Mouse (Mus musculus) limb, embryonic 15.5 days (tissue): ENCODE measurements around the gene Wnt6. TPM values are rescaled to one million over a fixed set of nuclear protein-coding genes. Genes with fewer than 3 reads are reported as not detected.

ENCODE experiments used
- ATAC-seq: fragments of 200-750 bp; cut with Nextera tagmentation; 2 replicates; pipeline ENCODE4 v1.8.0; 2017; ENCODE audit warnings: low read depth, moderate TSS enrichment; ENCODE audit not compliant: insufficient number of reproducible peaks, low FRiP score, low TSS enrichment
- H3K27ac ChIP-seq: fragments of 300-500 bp; sonication (generic); 2 replicates; pipeline ENCODE4 v1.5.1; 2015; ENCODE audit warnings: moderate library complexity, mild to moderate bottlenecking, inconsistent platforms
- H3K27me3 ChIP-seq: fragments of 300-500 bp; sonication (generic); 2 replicates; pipeline ENCODE4 v1.6.1; 2015; ENCODE audit warnings: inconsistent platforms
- H3K36me3 ChIP-seq: fragments of 300-500 bp; sonication (generic); 2 replicates; pipeline ENCODE4 v1.6.1; 2015; ENCODE audit warnings: inconsistent platforms
- H3K4me1 ChIP-seq: fragments of 300-500 bp; sonication (generic); 2 replicates; pipeline ENCODE4 v1.6.1; 2015; ENCODE audit warnings: inconsistent platforms
- H3K4me2 ChIP-seq: fragments of 300-500 bp; sonication (generic); 2 replicates; pipeline ENCODE4 v1.6.1; 2015; ENCODE audit warnings: mild to moderate bottlenecking, inconsistent platforms
- H3K4me3 ChIP-seq: fragments of 300-500 bp; sonication (generic); 2 replicates; pipeline ENCODE4 v1.5.1; 2015; ENCODE audit warnings: mild to moderate bottlenecking, inconsistent platforms
- H3K9ac ChIP-seq: fragments of 300-500 bp; sonication (generic); 2 replicates; pipeline ENCODE4 v1.6.1; 2015; ENCODE audit warnings: inconsistent platforms
- H3K9me3 ChIP-seq: fragments of 300-500 bp; sonication (generic); 2 replicates; pipeline ENCODE4 v1.6.1; 2016; ENCODE audit warnings: inconsistent platforms
- WGBS: fragments of 180-500 bp; shearing (Covaris S2); methylation state at CpG from one replicate; pipeline ENCODE4 v1.1.7; 2015; 5-methylcytosine and 5-hydroxymethylcytosine counted together
- polyA plus RNA-seq: library from polyadenylated mRNA; unstranded; fragments of >200 nt; fragmentation: Nextera tagmentation; extraction: Ambion mirVana; gene quantifications from 2 replicates; pipeline ENCODE4 v1.2.1, GENCODE M21; 2015

Wnt6 gene
- polyA plus RNA-seq, 1 experiment from 2014 or later = 53.6 TPM

DNA sequence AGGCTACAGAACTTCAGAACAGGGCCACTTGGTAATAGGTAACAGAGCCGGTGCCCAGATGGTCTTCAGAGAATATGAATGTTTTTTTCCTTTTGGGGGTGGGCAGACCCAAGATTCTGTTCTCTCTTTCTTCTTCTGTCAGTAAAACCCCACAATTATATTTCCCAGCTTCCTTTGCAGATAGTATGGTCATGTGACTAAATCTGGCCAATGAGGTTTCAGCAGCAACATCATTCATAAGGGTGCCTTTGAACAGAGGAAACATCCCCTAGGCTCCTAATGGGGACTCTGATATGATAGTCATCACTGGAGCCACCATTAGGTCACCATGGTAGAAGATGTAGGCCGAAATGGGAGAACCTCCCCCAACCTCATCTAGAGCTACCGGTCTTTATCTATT, 18.9 kb upstream of the Wnt6 start:
- Histone ChIP-seq H3K4me1 (peaks cover 11% of the 10 kb centered on the region), H3K36me3 (no peaks in the 10 kb centered on the region), H3K27ac (no peak overlapping the region), H3K9ac (no peak overlapping the region), H3K4me2 (no peak overlapping the region), H3K27me3 (peaks cover 15% of the 10 kb centered on the region; the same call in 1 of the 2 replicates), H3K9me3 (no peaks in the 10 kb centered on the region), H3K4me3 (no peak overlapping the region)
- ATAC-seq = no peak
- WGBS = 94% methylated on average over 3 of the region's 3 CpGs

DNA sequence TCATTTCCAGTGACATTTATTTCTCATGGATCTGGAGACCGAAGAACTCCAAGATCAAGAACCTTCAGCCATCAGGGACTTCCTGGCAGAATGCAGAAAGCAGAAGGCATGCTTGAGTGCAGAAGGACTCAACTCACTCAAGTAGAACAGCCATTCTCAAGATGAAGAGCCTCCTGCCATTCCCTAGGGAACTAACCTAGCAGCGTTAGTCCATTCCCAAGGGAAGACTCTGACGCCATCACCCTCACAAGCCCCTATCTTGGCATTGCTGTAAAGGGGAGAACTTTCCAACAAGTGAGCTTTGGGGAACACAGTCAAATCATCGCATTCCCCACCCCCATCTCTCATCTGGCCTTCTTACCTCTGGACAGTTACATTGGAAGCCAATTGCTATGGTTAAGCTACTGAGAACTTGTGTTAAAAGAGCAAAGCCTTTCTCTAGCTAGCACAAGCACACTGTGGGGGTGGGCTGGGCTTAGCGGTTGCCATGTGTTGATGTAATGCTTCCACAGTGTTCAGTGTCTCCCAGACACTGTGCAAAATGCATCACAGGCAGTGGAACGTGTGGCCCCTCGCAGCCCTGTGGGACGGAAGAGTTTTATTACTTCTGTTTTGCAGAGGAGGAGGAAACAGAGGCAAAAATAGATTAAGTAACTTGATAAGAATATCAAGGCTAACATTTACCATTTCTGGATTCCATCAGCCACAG, 18.3 kb upstream of the Wnt6 start:
- H3K9ac ChIP-seq = no peak overlapping the region
- no peaks in the 10 kb centered on the region for H3K9me3 ChIP-seq
- whole genome bisulfite sequencing = 71% methylated on average over 8 of the region's 8 CpGs
- ATAC-seq = no peak
- H3K4me2 ChIP-seq = no peak overlapping the region
- H3K27me3 ChIP-seq = peaks cover 11% of the 10 kb centered on the region; the same call in 1 of the 2 replicates
- H3K4me1 ChIP-seq = peaks cover 11% of the 10 kb centered on the region
- no peak overlapping the region for H3K4me3 ChIP-seq
- no peak overlapping the region for H3K27ac ChIP-seq
- no peaks in the 10 kb centered on the region for H3K36me3 ChIP-seq

DNA sequence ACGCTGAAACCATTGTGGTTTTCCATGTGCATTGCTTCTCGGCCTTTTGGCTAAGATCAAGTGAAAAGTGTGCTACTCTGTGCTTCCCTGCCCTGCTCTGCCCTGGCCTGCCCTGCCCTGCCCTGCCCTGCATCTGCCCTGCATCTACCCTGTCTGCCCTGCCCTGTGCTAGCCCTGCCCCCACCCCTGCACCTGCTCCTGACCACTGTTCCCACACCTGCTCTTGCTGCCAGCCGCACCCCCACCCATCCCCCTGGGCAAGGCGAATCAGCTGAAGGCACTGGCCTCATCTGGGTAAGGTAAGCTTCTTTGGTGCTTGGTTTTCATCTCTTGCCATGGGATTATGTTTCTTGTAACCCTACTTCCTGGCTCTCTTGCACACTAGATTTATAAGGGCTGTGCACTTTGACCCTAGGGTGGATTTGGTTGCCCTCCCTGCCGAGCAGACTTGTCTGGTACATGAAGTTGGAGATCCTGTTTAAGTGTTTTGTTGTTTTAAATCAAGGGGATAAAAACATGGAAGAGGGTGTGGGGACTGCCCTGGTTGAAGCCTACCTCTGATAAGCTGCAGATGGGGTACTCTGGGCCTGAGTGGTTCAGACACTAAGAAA, 17.4 kb upstream of the Wnt6 start:
- Histone ChIP-seq H3K27me3 (peaks cover 4% of the 10 kb centered on the region; the same call in 1 of the 2 replicates), H3K9me3 (no peaks in the 10 kb centered on the region), H3K36me3 (no peaks in the 10 kb centered on the region), H3K4me3 (no peak overlapping the region), H3K4me1 (peaks cover 3% of the 10 kb centered on the region), H3K9ac (no peak overlapping the region), H3K4me2 (no peak overlapping the region), H3K27ac (no peak overlapping the region)
- WGBS = 55% methylated on average over 5 of the region's 5 CpGs
- 0 out of 2 replicates have a peak, but pooled peaks have one; percentile 49 for ATAC-seq

DNA sequence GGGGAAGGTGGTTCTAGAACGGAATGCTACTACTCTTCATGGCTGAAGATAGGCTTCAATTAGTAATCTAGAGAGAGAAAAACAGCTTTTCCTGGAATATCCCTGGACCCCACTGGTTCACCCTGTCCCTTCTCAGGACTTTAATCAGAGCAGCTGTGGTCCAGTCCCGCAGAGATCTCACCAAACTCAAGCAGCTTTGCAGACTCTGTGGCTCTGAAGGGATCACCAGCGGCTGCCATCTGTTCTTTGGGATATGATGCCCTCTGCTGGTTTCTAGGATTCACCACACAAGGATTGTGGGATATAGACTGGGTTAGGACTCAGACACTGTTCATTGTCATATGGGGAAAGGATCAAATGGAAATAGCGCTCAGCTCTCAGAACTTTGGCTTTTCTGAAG, 11.9 kb upstream of the Wnt6 start:
- 26% methylated on average over 4 of the region's 4 CpGs for WGBS
- Histone ChIP-seq H3K27ac (no peak overlapping the region), H3K36me3 (no peaks in the 10 kb centered on the region), H3K4me1 (no peaks in the 10 kb centered on the region), H3K9ac (no peak overlapping the region), H3K9me3 (no peaks in the 10 kb centered on the region), H3K4me2 (no peak overlapping the region), H3K27me3 (peaks cover 17% of the 10 kb centered on the region; the same call in 1 of the 2 replicates), H3K4me3 (no peak overlapping the region)
- no peak for ATAC-seq

DNA sequence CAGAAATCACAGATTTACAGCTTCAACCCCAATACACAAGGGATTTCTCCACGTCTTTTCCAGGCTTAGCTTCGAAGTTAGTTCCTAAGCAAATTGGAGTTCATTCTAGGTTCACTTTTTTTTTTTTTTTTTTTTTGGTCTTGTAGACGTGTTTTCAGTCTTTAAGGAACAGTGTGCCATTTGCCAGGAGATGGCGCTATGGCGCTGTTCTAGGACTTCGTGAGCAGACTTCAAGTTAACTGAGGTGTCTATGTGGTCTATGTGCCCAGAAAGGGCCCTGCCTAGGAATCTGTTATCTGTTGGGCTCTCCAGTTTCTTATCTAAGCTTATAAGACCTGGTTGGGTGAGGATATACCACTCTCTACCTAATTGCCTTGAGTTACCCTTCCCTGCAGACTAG, 8.6 kb upstream of the Wnt6 start:
- Histone ChIP-seq H3K9ac (no peak overlapping the region), H3K4me2 (no peak overlapping the region), H3K36me3 (no peaks in the 10 kb centered on the region), H3K27ac (no peak overlapping the region), H3K9me3 (no peaks in the 10 kb centered on the region), H3K27me3 (peaks cover 24% of the 10 kb centered on the region; the same call in 1 of the 2 replicates), H3K4me3 (no peak overlapping the region), H3K4me1 (no peaks in the 10 kb centered on the region)
- under 1% methylated on average over 6 of the region's 6 CpGs for WGBS
- no peak for ATAC-seq

DNA sequence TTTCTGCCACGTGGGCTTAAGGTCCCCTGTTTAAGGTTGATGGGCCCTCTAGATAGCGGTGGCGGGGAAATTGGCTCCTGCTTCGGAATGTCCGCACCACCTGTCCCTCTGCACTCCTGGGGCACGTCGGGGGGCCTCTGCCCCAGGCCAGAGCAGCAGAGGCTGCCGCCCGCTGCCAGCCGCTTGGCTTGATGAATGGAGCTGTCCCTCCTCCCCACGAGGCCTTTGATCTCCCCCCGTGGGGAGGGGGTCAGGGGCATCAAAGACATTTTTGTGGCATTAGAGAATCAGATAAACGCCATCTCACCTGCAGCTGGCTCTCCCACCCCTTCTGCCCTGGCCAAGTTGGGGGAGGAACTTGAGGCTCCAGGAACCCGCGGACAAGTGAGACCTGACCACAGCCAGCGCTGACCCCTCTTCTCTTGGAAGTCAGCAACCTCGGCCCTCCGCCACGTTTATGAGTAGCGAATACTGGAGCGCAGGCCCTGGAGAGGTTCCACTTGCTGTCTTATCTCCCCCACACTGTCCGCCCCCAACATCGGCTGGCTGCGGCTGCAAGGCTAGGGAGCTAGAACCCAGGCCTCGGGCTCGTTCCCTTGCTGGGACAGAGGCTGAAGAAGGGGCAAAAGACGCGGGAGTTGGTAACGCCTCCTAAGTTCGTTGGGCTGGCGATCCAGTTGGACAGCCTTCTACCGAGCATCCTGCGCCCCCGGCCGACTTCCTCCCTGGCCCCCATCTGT, 795 bp upstream of the Wnt6 start:
- no peak for ATAC-seq
- H3K4me2 ChIP-seq = peak overlapping the region; percentile 91
- peaks cover 41% of the 10 kb centered on the region for H3K4me1 ChIP-seq
- H3K9ac ChIP-seq = no peak overlapping the region
- peak overlapping the region; percentile 24; the same call in 1 of the 2 replicates for H3K27ac ChIP-seq
- 3% methylated on average over 35 of the region's 35 CpGs for WGBS
- peak overlapping the region; percentile 50 for H3K4me3 ChIP-seq
- no peaks in the 10 kb centered on the region for H3K9me3 ChIP-seq
- H3K36me3 ChIP-seq = no peaks in the 10 kb centered on the region
- peaks cover 70% of the 10 kb centered on the region for H3K27me3 ChIP-seq

DNA sequence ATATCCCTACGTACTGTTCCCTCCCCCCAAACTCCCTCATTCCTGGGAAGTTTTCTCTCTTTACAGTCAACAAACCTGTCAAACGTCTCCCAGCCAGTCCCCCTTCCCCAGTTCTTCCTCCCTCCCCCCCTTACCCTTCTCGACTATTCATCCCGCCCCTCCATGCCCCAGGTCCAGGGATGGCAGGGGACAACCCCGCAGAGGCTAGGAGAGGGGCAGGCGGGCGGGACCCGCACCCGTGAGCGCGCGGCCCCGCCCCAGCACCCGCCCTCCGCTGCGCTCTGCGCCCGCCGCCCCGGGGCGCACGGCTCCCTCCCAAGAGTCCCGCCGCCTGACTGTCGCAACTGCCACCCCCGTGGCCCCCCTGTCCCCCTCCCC, 236 bp upstream of the Wnt6 start:
- WGBS = 1% methylated on average over 12 of the region's 26 CpGs
- Histone ChIP-seq H3K27me3 (peaks cover 76% of the 10 kb centered on the region), H3K4me1 (peaks cover 41% of the 10 kb centered on the region), H3K4me2 (peak overlapping the region; percentile 91), H3K9ac (peak overlapping the region; percentile 41; the same call in 1 of the 2 replicates), H3K36me3 (no peaks in the 10 kb centered on the region), H3K9me3 (no peaks in the 10 kb centered on the region), H3K4me3 (peak overlapping the region; percentile 50), H3K27ac (no peak overlapping the region)
- 0 out of 2 replicates have a peak, but pooled peaks have one; percentile 9 for ATAC-seq

DNA sequence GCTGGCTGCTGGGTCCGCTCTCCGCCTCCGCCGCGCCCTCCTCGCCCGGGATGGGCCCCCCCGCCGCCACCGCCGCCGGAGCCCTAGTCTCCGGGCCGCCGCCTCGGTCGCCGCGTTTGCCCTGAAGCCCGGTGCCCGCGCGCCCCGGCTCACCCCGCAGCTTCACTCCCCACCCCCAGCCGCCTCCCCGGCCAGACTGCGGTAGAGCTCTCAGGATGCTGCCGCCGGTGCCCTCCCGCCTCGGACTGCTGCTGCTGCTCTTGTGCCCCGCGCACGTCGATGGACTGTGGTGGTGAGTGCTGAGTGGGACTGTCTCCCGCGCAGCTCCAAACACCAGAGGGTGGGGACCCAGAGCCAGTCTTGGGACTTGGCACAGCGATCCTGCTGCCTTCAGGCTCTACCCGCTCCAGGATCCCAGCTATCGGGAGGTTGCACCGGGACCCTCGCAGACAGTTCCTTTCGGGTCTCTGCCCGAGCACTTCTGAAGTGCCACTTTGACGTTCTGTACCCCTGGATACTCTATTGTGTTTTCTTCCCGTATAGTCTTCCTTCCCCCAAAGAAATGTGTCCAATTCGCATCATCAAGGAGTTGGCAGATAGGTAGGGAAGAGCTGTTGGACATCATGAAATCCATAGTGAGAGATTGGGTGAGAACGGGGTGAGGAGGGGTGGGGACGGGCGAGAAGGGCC, 384 bp downstream of the Wnt6 start:
- WGBS = under 1% methylated on average over 33 of the region's 51 CpGs
- H3K9ac ChIP-seq = peak overlapping the region; percentile 41
- peak overlapping the region; percentile 59; the same call in 1 of the 2 replicates for H3K27ac ChIP-seq

DNA sequence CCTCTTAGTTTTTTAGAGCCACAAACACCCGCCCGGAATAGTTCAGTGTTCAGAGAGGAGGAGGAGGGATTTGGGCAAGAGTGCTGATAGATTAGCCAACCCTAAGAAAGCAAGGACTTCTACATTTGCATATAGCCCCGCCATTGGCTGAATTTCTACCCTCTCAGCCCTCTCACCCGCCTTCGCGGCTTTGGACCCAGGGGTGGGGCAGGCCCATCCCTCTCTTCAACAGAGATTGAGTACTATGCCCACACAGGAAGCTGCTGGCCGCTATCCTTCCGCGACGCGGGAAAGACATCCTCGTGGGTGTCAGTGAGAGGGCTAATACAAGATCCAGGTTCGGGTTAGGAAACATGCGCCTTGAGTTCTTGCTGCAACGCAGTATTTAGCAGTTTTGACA, 1.4 kb downstream of the Wnt6 start:
- no peak overlapping the region for H3K9ac ChIP-seq
- H3K9me3 ChIP-seq = no peaks in the 10 kb centered on the region
- peaks cover 41% of the 10 kb centered on the region for H3K4me1 ChIP-seq
- under 1% methylated on average over 15 of the region's 15 CpGs for WGBS
- peak; percentile 87 for ATAC-seq
- peak overlapping the region; percentile 50 for H3K4me3 ChIP-seq
- no peaks in the 10 kb centered on the region for H3K36me3 ChIP-seq
- peaks cover 87% of the 10 kb centered on the region for H3K27me3 ChIP-seq
- peak overlapping the region; percentile 91 for H3K4me2 ChIP-seq
- no peak overlapping the region for H3K27ac ChIP-seq

More for the DNA sequence above, 384 bp downstream of the Wnt6 start:
- H3K4me3 ChIP-seq = peak overlapping the region; percentile 50
- peak overlapping the region; percentile 91 for H3K4me2 ChIP-seq
- no peaks in the 10 kb centered on the region for H3K9me3 ChIP-seq
- H3K36me3 ChIP-seq = no peaks in the 10 kb centered on the region
- ATAC-seq = no peak
- peaks cover 41% of the 10 kb centered on the region for H3K4me1 ChIP-seq
- peaks cover 78% of the 10 kb centered on the region for H3K27me3 ChIP-seq

DNA sequence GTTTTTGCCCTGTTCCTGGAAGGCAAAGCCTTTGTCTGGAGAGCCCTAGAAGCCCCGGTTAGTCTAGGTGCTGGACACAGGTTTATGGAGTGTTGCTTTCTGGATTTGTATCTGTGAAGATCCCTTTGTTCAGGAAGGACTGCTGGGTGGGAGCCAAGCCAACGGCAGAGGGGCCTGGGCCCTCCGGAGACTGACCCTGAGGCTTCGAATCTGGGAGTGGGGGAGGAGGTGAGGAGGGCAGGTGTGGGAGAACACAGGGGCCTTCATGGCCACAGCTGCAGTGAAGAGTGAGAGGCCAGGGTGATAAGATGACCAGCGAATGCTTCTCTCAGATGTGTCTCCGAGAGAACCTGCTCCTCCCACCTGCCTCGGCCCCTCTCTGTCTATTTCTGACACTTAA, 2.4 kb downstream of the Wnt6 start:
- ATAC-seq = no peak
- Histone ChIP-seq H3K4me1 (peaks cover 41% of the 10 kb centered on the region), H3K4me2 (0 out of 2 replicates have a peak overlapping the region, but pooled peaks have one; percentile 91), H3K36me3 (no peaks in the 10 kb centered on the region), H3K9me3 (no peaks in the 10 kb centered on the region), H3K27me3 (peaks cover 92% of the 10 kb centered on the region), H3K4me3 (peak overlapping the region; percentile 50), H3K27ac (no peak overlapping the region), H3K9ac (no peak overlapping the region)
- 18% methylated on average over 7 of the region's 7 CpGs for WGBS

DNA sequence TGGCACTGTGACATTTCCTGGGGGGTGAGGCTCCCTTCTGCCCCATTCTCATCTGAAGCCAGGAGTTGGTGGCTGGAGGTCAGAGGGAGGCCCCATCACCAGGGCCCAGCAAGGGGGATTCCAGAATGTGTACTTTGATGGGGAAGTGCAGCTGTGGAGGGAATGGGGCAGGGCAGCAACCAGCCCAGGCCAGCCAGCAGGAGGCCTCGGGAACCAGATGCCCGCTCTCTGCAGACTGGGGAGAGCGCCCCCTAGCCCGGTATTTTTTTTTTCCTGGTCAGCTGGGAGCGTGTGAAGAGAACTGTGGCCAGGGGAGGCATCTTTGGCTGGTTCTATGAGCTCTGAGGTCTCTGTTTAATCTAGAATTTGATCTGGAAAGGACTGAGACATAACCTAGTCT, 4.1 kb downstream of the Wnt6 start:
- Histone ChIP-seq H3K4me1 (peaks cover 29% of the 10 kb centered on the region), H3K27me3 (peaks cover 86% of the 10 kb centered on the region), H3K27ac (no peak overlapping the region), H3K4me3 (no peak overlapping the region), H3K9me3 (no peaks in the 10 kb centered on the region), H3K9ac (no peak overlapping the region), H3K36me3 (no peaks in the 10 kb centered on the region), H3K4me2 (no peak overlapping the region)
- WGBS = 4% methylated on average over 5 of the region's 5 CpGs
- no peak for ATAC-seq
